ENCODE assay signal across 8 mouse cellular contexts in genomic region chr10:121429981-121430682, GRCm38 (mm10). TPM values are rescaled to one million over a fixed set of nuclear protein-coding genes. Genes with fewer than 3 reads are reported as not detected.
A peak's percentile ranks its signal among the peaks of the same experiment; 100 is the strongest.
DNase-seq lines count a peak whose midpoint lies in the region; ATAC-seq and TF ChIP-seq lines count a peak whose summit lies in the region.

No protein-coding gene starts in this region.

- 12% methylated on average over 14 of the region's 14 CpGs for WGBS in lung, embryonic 14.5 days
- WGBS in forebrain, embryonic 16.5 days, result 40% methylated on average over 14 of the region's 14 CpGs
- 15% methylated on average over 14 of the region's 14 CpGs for WGBS in kidney, embryonic 16.5 days
- WGBS in midbrain, embryonic 14.5 days, result 35% methylated on average over 14 of the region's 14 CpGs

- H3K27ac ChIP-seq in lung, embryonic 14.5 days (ENCODE audit: low read depth), result peak overlapping the region; percentile 88
- peak overlapping the region; percentile 53; the same call in 1 of the 2 replicates for H3K27ac ChIP-seq in forebrain, embryonic 16.5 days (ENCODE audit: low read length)
- H3K27ac ChIP-seq in kidney, embryonic 16.5 days (ENCODE audit: low read length), result peak overlapping the region; percentile 93
- 0 out of 2 replicates have a peak overlapping the region, but pooled peaks have one; percentile 37 for H3K27ac ChIP-seq in midbrain, embryonic 14.5 days (replicated peaks; ENCODE audit: low read depth, low read length)

- H3K9me3 ChIP-seq in lung, embryonic 14.5 days (ENCODE audit: low read depth, low read length), result no peaks in the 10 kb centered on the region
- no peaks in the 10 kb centered on the region for H3K9me3 ChIP-seq in forebrain, embryonic 16.5 days (ENCODE audit: control insufficient read depth, low read length)
- no peaks in the 10 kb centered on the region for H3K9me3 ChIP-seq in kidney, embryonic 16.5 days (ENCODE audit: low read length)
- no peaks in the 10 kb centered on the region for H3K9me3 ChIP-seq in midbrain, embryonic 14.5 days (ENCODE audit: control insufficient read depth, low read length)

- H3K27me3 ChIP-seq in lung, embryonic 14.5 days (ENCODE audit: insufficient read depth, low read length), result no peaks in the 10 kb centered on the region
- no peaks in the 10 kb centered on the region for H3K27me3 ChIP-seq in forebrain, embryonic 16.5 days (replicated peaks; ENCODE audit: control insufficient read depth, insufficient read depth, low read length)
- H3K27me3 ChIP-seq in kidney, embryonic 16.5 days (ENCODE audit: insufficient read depth, low read length), result no peaks in the 10 kb centered on the region
- H3K27me3 ChIP-seq in midbrain, embryonic 14.5 days (ENCODE audit: control insufficient read depth, insufficient read depth, low read length), result no peaks in the 10 kb centered on the region

- DNase-seq in lung, embryonic 14.5 days, result peak; percentile 69
- DNase-seq in lung, postnatal 25 days (ENCODE audit: low spot score), result no peak
- DNase-seq in midbrain, embryonic 14.5 days, result no peak
- DNase-seq in ovary, postnatal 14 days (ENCODE audit: low spot score), result no peak
- DNase-seq in layer of hippocampus, adult 11-12 months (ENCODE audit: low spot score), result no peak
- DNase-seq in testis, postnatal 10 days (ENCODE audit: low spot score), result no peak

- no peak overlapping the region; the same call in 1 of the 2 replicates for H3K4me3 ChIP-seq in lung, embryonic 14.5 days (ENCODE audit: low read depth, low read length)
- no peak overlapping the region for H3K4me3 ChIP-seq in forebrain, embryonic 16.5 days (replicated peaks; ENCODE audit: low read length)
- peak overlapping the region; percentile 1; the same call in 1 of the 2 replicates for H3K4me3 ChIP-seq in kidney, embryonic 16.5 days (ENCODE audit: low read length)
- no peak overlapping the region for H3K4me3 ChIP-seq in midbrain, embryonic 14.5 days (replicated peaks; ENCODE audit: low read depth, low read length)

- H3K9ac ChIP-seq in lung, embryonic 14.5 days, result peak overlapping the region; percentile 26; the same call in 1 of the 2 replicates
- H3K9ac ChIP-seq in forebrain, embryonic 16.5 days (replicated peaks; ENCODE audit: low read depth, low read length), result no peak overlapping the region
- H3K9ac ChIP-seq in kidney, embryonic 16.5 days (replicated peaks; ENCODE audit: low read length), result peak overlapping the region; percentile 42
- no peak overlapping the region for H3K9ac ChIP-seq in midbrain, embryonic 14.5 days (replicated peaks; ENCODE audit: low read length)

- TF ChIP-seq CTCF in lung, embryonic 14.5 days (IDR thresholded peaks at IDR 0.05; ENCODE audit: low read depth), result no peak

- ATAC-seq in lung, embryonic 14.5 days (ENCODE audit: insufficient read depth), result peak; percentile 4; the same call in 1 of the 2 replicates
- ATAC-seq in forebrain, embryonic 16.5 days, result no peak
- ATAC-seq in kidney, embryonic 16.5 days (ENCODE audit: low FRiP score, low TSS enrichment), result peak; percentile 55
- ATAC-seq in midbrain, embryonic 14.5 days (ENCODE audit: low FRiP score, low TSS enrichment), result no peak

- H3K4me1 ChIP-seq in lung, embryonic 14.5 days (ENCODE audit: insufficient read depth), result peaks cover 58% of the 10 kb centered on the region
- H3K4me1 ChIP-seq in forebrain, embryonic 16.5 days (replicated peaks; ENCODE audit: control insufficient read depth, insufficient read depth, low read length), result peaks cover 23% of the 10 kb centered on the region
- peaks cover 88% of the 10 kb centered on the region for H3K4me1 ChIP-seq in kidney, embryonic 16.5 days (ENCODE audit: insufficient read depth, low read length)
- H3K4me1 ChIP-seq in midbrain, embryonic 14.5 days (ENCODE audit: control insufficient read depth, insufficient read depth, low read length), result peaks cover 15% of the 10 kb centered on the region; the same call in 1 of the 2 replicates

- H3K36me3 ChIP-seq in lung, embryonic 14.5 days (ENCODE audit: insufficient read depth), result no peaks in the 10 kb centered on the region
- no peaks in the 10 kb centered on the region for H3K36me3 ChIP-seq in forebrain, embryonic 16.5 days (ENCODE audit: control insufficient read depth, insufficient read depth)
- H3K36me3 ChIP-seq in kidney, embryonic 16.5 days (ENCODE audit: insufficient read depth, low read length), result no peaks in the 10 kb centered on the region
- no peaks in the 10 kb centered on the region for H3K36me3 ChIP-seq in midbrain, embryonic 14.5 days (ENCODE audit: control insufficient read depth, insufficient read depth, low read length)

- peak overlapping the region; percentile 55 for H3K4me2 ChIP-seq in lung, embryonic 14.5 days
- no peak overlapping the region for H3K4me2 ChIP-seq in forebrain, embryonic 16.5 days (ENCODE audit: low read length)
- peak overlapping the region; percentile 40 for H3K4me2 ChIP-seq in kidney, embryonic 16.5 days (replicated peaks; ENCODE audit: low read depth, low read length)
- H3K4me2 ChIP-seq in midbrain, embryonic 14.5 days (ENCODE audit: low read length), result no peak overlapping the region

RNA-seq across cellular contexts. Expression of gene Rassf3, which starts 46.0 kb away (rescaled TPM):
- 19.8 and 21.0 TPM in 2 replicates for polyA plus RNA-seq in lung, embryonic 14.5 days (2014; fragmentation: Nextera tagmentation; extraction: Ambion mirVana)
- polyA plus RNA-seq in forebrain, embryonic 16.5 days (2015; fragmentation: Nextera tagmentation; extraction: Ambion mirVana), result 4.1 and 5.3 TPM in 2 replicates
- 14.8 and 15.2 TPM in 2 replicates for polyA plus RNA-seq in kidney, embryonic 16.5 days (2015; fragmentation: Nextera tagmentation; extraction: Ambion mirVana)
- polyA plus RNA-seq in midbrain, embryonic 14.5 days (2014; fragmentation: Nextera tagmentation; extraction: Ambion mirVana), result 2.4 and 4.5 TPM in 2 replicates

Comparison
In these comparisons a context has a peak if more than half of its experiments do, and no peak if none do; other contexts are left out.
1. ATAC-seq: peak in lung, embryonic 14.5 days (single experiment) and kidney, embryonic 16.5 days (single experiment); none in forebrain, embryonic 16.5 days (single experiment) and midbrain, embryonic 14.5 days (single experiment).
2. H3K27ac ChIP-seq: peak in every context shown above with its lines; median percentile 93 in kidney, embryonic 16.5 days; 88 in lung, embryonic 14.5 days; 53 in forebrain, embryonic 16.5 days; 37 in midbrain, embryonic 14.5 days.
3. H3K4me2 ChIP-seq: peak in lung, embryonic 14.5 days (single experiment) and kidney, embryonic 16.5 days (single experiment); none in forebrain, embryonic 16.5 days (single experiment) and midbrain, embryonic 14.5 days (single experiment).
4. H3K9ac ChIP-seq: peak in lung, embryonic 14.5 days (single experiment) and kidney, embryonic 16.5 days (single experiment); none in forebrain, embryonic 16.5 days (single experiment) and midbrain, embryonic 14.5 days (single experiment).